Mouse (Mus musculus) embryonic facial prominence, embryonic 10.5 days (tissue): Measurements from ENCODE around the gene Zbtb16. TPM values are rescaled to one million over a fixed set of nuclear protein-coding genes. Genes with fewer than 3 reads are reported as not detected.

Source experiments
- DNase-seq: peaks from one replicate; pipeline ENCODE4 v3.0.0-alpha.2; 2017; ENCODE audit warnings: low spot score
- H3K27ac ChIP-seq: fragments of 300-500 bp; sonication (generic); replicated peaks from 2 replicates; pipeline ENCODE4 v1.5.1; 2016; ENCODE audit warnings: mild to moderate bottlenecking
- H3K27me3 ChIP-seq: fragments of 300-500 bp; sonication (generic); replicated peaks from 2 replicates; pipeline ENCODE4 v1.6.1; 2016; ENCODE audit warnings: low read depth, mild to moderate bottlenecking; ENCODE audit not compliant: poor library complexity, severe bottlenecking
- H3K36me3 ChIP-seq: fragments of 300-500 bp; sonication (generic); replicated peaks from 2 replicates; pipeline ENCODE4 v1.6.1; 2016; ENCODE audit warnings: mild to moderate bottlenecking, moderate library complexity
- H3K4me1 ChIP-seq: fragments of 300-500 bp; sonication (generic); 2 replicates; pipeline ENCODE4 v1.6.1; 2016
- H3K4me3 ChIP-seq: fragments of 300-500 bp; sonication (generic); 2 replicates; pipeline ENCODE4 v1.5.1; 2016; ENCODE audit warnings: mild to moderate bottlenecking, moderate library complexity
- H3K9me3 ChIP-seq: fragments of 300-500 bp; sonication (generic); 2 replicates; pipeline ENCODE4 v1.6.1; 2016; ENCODE audit warnings: mild to moderate bottlenecking
- WGBS: fragments of 180-500 bp; shearing (Covaris S2); methylation state at CpG from one replicate; pipeline ENCODE4 v1.1.7; 2016; 5-methylcytosine and 5-hydroxymethylcytosine counted together
- polyA plus RNA-seq: library from polyadenylated mRNA; unstranded; fragments of >200 nt; fragmentation: Nextera tagmentation; extraction: Ambion mirVana; gene quantifications from 2 replicates; pipeline ENCODE4 v1.2.1, GENCODE M21; 2016

The Zbtb16 gene
- polyA plus RNA-seq, 1 experiment from 2014 or later: 15.8 TPM

DNA sequence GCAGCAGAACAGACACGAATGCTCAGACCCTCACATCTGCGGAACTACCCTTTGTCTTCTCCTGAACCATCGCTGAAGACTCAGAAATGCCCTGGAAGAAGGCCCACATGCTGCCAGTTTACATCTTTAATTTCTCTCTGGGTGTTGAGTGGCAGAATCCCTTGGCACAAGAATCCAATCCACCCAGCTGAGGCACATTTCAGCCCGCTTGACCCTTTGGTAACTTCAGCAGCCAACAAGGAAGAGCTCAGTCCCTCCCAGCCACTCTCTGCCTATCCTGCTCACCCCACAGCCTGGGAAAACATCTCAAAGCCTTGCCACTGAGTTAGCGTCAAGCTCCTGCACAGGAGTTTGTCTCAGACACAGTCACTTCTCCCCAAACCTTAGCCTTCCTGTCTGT lies 162.2 kb downstream of the Zbtb16 start:
- Histone ChIP-seq H3K4me3 (no peak overlapping the region), H3K4me1 (peaks cover 74% of the 10 kb centered on the region), H3K27ac (peak overlapping the region; percentile 49; the same call in 1 of the 2 replicates), H3K36me3 (no peaks in the 10 kb centered on the region), H3K9me3 (no peaks in the 10 kb centered on the region), H3K27me3 (peaks cover 8% of the 10 kb centered on the region; the same call in 1 of the 2 replicates)
- WGBS: 34% methylated on average over 5 of the region's 5 CpGs
- no peak for DNase-seq

DNA sequence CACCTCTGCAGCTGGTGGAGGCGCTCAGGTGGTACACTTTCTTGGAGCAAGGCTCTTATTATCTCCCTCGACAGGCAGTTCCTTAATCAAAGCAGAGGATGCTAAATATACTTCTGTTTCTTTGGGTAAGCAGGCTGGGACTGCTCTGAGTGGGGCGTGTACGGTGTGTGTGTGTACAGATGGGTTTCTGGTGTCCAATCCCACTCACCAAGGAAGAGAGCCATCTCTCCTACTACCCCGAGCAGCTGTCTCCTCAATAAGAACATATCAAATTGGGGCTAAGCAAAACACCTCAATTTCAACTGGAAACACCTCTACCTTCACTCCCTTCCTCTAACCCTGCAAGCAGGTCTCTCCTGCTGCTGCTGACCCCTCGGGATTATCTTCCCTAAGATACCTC lies 162.8 kb downstream of the Zbtb16 start:
- no peaks in the 10 kb centered on the region for H3K36me3 ChIP-seq
- H3K4me1 ChIP-seq: peaks cover 71% of the 10 kb centered on the region
- WGBS: 72% methylated on average over 6 of the region's 6 CpGs
- no peaks in the 10 kb centered on the region for H3K9me3 ChIP-seq
- no peak for DNase-seq
- peaks cover 8% of the 10 kb centered on the region; the same call in 1 of the 2 replicates for H3K27me3 ChIP-seq
- H3K4me3 ChIP-seq: no peak overlapping the region
- H3K27ac ChIP-seq: peak overlapping the region; percentile 49; the same call in 1 of the 2 replicates

DNA sequence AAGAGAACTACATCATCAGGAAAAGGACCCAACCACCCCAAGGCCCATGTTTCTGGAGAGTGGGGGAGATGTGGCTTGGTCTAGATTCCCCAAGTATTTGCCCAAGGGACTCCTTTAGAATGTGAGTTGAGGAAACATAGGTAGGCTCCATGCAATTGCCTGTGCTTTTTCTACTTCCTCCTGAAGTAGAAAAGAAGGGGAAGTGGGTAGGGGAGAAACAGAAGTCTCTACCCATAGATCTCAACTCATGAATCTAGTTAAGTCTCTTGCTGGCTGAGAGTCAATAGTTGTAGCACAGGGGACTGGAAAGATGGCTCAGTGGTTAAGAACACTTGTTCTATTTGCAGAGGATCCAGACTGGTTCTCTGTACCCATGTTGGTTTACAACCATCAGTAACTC lies 164.2 kb downstream of the Zbtb16 start:
- H3K4me3 ChIP-seq: no peak overlapping the region
- H3K27ac ChIP-seq: no peak overlapping the region
- H3K27me3 ChIP-seq: peaks cover 8% of the 10 kb centered on the region; the same call in 1 of the 2 replicates
- peaks cover 59% of the 10 kb centered on the region for H3K4me1 ChIP-seq
- no peak for DNase-seq
- H3K36me3 ChIP-seq: no peaks in the 10 kb centered on the region
- no peaks in the 10 kb centered on the region for H3K9me3 ChIP-seq

DNA sequence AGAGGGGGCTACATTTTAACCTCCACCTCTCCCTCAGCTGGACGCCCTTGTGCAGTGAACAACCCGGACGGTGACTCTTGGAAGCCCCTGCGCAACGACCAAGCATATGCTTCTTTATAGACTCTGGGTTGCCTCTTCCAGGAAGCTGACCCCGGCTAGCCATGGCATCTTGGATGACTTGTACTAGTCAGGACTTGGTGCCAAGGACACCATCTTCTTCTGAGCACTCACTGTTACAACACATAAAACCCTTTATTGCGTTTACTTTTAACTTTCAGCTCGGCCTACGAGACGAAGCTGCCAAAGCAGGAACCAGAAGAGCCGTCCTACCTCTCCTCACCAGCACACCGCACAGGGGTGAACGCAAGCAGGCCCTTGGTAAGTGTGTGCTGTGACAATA lies 165.9 kb downstream of the Zbtb16 start:
- Histone ChIP-seq H3K4me1 (peaks cover 42% of the 10 kb centered on the region), H3K27me3 (peaks cover 6% of the 10 kb centered on the region; the same call in 1 of the 2 replicates), H3K9me3 (no peaks in the 10 kb centered on the region), H3K36me3 (0 out of 2 replicates have a peak, but pooled peaks cover 1% of the 10 kb centered on the region), H3K4me3 (no peak overlapping the region), H3K27ac (no peak overlapping the region)
- DNase-seq: no peak
- WGBS: 92% methylated on average over 13 of the region's 13 CpGs

DNA sequence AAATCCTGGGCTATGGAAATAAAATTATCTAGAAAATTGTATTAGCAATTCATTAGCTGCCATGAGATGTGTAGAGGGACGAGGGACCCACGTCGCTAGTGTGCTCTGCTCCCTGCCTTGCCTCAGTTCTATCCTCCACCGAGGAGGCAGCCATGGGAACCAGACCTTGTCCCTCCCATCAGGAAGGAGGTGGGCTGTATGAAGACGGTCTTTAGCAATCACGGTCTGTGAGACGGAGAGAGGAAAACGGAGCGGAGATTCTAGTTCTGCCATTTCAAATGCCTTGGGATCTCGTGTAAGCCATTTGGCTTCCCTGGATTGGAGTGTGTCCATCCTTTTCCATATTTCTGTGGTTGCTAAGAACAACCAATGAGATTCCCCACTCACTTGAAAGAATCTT lies 166.3 kb downstream of the Zbtb16 start:
- Histone ChIP-seq H3K27me3 (0 out of 2 replicates have a peak, but pooled peaks cover 2% of the 10 kb centered on the region), H3K4me1 (peaks cover 37% of the 10 kb centered on the region), H3K27ac (no peak overlapping the region), H3K36me3 (0 out of 2 replicates have a peak, but pooled peaks cover 4% of the 10 kb centered on the region), H3K9me3 (no peaks in the 10 kb centered on the region), H3K4me3 (no peak overlapping the region)
- DNase-seq: no peak
- 88% methylated on average over 10 of the region's 10 CpGs for WGBS

DNA sequence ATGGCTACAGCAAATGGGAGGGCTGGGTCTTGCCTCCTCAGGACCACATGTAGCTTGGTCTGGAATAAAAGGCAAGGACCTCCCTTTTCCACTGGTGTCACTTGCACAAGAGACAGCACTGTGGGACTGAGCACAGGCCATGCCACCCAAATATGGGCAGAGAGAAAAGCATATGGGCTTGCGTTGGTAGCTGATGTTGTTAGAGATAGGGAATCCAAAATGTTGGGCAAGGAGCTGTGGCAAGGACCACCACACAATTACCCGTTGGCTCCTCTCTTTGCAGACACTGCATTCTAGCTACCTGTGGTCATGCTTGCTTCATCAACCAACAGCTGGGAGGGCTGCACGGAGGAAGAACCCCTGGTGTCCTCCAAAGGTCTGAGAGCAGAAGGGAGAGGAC lies 169.3 kb downstream of the Zbtb16 start:
- H3K9me3 ChIP-seq: no peaks in the 10 kb centered on the region
- DNase-seq: no peak
- WGBS: 92% methylated on average over 3 of the region's 3 CpGs
- peaks cover 4% of the 10 kb centered on the region; the same call in 1 of the 2 replicates for H3K27me3 ChIP-seq
- peaks cover 38% of the 10 kb centered on the region for H3K4me1 ChIP-seq
- H3K27ac ChIP-seq: no peak overlapping the region
- H3K36me3 ChIP-seq: 0 out of 2 replicates have a peak, but pooled peaks cover 4% of the 10 kb centered on the region
- no peak overlapping the region for H3K4me3 ChIP-seq

DNA sequence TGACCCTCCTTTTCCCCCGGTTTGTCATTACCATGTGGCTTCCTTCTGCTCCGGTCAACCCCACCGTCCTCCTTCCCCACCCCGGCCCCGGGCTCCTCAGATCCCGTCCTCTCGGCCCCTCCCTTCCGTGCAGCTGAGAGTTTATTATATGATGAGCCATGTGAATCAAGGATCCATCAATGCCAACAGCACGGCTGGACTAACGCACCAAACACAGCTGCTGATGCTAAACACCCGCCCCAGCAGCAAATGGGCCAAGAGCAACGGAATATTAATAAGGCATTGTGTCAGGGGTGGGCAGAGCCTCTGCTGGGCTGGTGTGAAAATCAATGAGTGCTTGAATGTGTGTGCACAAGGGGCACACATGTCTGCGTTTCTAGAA lies 173.0 kb downstream of the Zbtb16 start:
- 53% methylated on average over 13 of the region's 13 CpGs for WGBS

DNA sequence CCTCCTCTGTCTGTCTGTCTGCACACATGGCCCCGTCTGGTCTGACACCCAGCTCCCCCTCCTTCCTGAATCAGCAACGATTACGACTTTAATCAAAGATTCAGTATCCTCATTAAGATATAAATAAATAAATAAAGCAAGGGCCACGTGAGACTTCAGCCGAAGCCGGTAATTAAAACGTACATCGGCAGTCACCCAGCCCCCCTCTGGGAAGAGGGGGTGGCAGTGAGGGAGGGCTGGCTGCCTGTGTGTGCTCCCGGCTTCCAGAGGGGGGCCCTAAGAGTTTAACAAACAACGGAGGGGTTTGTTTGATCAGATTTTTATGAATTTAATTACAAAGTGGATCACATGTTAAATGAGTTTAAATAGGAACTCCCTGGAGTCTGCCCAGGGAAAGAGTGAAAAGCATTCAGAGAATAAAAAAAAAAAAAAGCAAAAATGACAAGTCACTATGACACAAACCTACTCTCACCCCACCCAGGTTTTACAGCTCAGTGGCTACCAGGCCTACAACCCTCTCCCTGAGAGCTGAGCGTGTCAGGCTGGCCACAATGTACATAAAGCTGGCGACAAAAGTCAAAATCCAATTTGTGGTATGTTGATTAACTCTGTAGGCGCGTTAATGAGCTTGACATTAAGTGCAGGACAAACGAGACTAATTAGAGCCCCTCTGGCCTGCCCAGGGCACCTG lies 173.5 kb downstream of the Zbtb16 start:
- peaks cover 23% of the 10 kb centered on the region for H3K4me1 ChIP-seq
- no peak overlapping the region for H3K4me3 ChIP-seq
- H3K27me3 ChIP-seq: peaks cover 4% of the 10 kb centered on the region; the same call in 1 of the 2 replicates
- WGBS: 34% methylated on average over 15 of the region's 15 CpGs
- peaks cover 9% of the 10 kb centered on the region for H3K9me3 ChIP-seq
- no peak for DNase-seq
- H3K27ac ChIP-seq: peak overlapping the region; percentile 53
- peaks cover 28% of the 10 kb centered on the region for H3K36me3 ChIP-seq

More for the DNA sequence above, 173.0 kb downstream of the Zbtb16 start:
- Histone ChIP-seq H3K27me3 (peaks cover 4% of the 10 kb centered on the region; the same call in 1 of the 2 replicates), H3K4me1 (peaks cover 23% of the 10 kb centered on the region), H3K4me3 (no peak overlapping the region), H3K9me3 (peaks cover 9% of the 10 kb centered on the region), H3K27ac (peak overlapping the region; percentile 41; the same call in 1 of the 2 replicates), H3K36me3 (peaks cover 24% of the 10 kb centered on the region)
- DNase-seq: peak; percentile 24

DNA sequence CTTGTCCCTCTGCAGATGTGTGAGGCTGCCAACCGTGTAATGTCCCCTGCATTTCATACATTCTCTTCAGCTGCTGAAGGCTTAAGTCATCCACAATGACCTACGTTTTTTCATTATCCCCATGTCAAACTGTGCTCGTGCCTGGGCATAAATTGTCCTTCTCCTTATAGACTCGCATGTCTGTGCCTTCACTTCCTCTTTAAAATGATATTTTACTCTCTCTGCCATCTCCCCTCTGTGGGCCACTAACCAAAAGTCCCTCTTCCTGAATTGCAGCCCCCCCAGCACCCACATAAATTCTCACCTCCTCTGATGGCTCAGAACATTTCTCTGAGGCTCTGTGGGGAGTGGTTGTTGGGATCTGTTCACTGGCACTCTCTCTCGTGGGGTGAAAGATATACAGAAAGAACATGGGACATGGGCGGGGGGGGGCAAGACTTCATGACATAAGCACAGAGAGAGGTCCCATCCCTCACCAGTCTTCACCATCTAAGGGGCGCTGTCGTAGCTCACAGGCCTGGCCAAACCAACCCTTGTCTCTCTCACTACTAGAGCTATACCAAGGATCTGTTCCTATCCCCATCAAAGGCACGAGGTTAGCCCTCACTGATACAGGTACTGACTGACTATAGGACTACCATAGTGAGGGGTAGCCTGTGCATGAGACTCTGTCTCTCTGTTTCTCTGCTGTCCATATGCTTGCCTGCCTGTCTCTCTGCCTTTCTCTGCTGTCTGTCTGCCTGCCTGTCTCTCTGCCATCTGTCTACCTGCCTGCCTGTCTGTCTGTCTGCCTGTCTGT lies 174.6 kb downstream of the Zbtb16 start:
- Histone ChIP-seq H3K27me3 (peaks cover 4% of the 10 kb centered on the region; the same call in 1 of the 2 replicates), H3K4me1 (peaks cover 30% of the 10 kb centered on the region), H3K27ac (peak overlapping the region; percentile 53), H3K36me3 (peaks cover 39% of the 10 kb centered on the region), H3K9me3 (peaks cover 9% of the 10 kb centered on the region), H3K4me3 (no peak overlapping the region)
- 80% methylated on average over 9 of the region's 9 CpGs for WGBS
- no peak for DNase-seq

DNA sequence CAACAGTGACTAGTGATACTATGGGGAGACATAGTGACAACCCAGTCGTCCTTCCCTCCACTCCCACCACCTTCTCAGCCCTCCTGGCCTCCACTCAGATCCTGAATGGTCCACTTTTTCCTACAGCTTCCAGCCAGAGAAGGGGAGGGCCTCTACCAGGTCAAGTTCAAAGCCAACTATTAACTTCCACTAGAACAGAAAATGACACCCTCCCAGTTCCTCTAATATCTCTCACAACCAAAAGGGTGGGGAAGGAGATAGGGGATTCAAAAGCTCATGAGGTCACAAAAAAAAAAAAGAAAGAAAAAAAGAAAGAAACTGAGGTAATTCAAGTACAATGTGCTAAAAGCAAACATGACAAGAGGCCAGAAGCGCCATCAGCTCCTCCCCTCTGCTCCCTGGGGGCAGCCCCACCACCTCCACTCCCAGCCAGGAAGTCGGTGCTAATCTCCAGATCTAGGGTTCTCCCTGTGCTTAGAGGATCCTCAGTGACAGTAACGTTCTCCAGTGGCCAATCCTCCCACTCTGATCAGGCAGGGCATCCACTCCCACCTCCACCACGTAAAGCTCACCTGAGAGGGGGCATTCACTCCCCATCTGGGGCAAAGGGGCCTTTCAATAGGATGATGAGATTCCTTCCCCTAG lies 180.4 kb downstream of the Zbtb16 start:
- Histone ChIP-seq H3K4me1 (peaks cover 55% of the 10 kb centered on the region), H3K36me3 (peaks cover 35% of the 10 kb centered on the region)
- no peak for DNase-seq

DNA sequence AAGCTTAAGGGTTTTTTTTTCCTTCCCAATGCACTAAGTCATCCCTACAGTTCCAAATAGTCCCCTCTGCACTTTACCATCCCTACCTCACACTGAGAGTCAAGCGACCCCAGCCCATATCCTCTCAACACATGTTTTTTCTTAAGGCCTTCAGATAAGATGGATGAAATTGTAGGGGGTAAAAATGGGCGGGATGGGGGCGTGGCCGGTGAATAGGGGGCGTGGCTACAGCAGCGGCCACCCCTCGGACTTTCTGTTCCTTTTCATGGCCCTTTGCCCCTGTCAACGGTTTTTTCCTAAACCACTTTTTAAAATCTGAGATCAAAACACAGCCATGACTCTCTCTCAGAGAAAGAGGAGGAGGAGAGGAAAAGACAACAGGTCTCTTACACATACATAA lies 181.3 kb downstream of the Zbtb16 start:
- no peak overlapping the region for H3K4me3 ChIP-seq
- H3K36me3 ChIP-seq: peaks cover 31% of the 10 kb centered on the region
- peaks cover 6% of the 10 kb centered on the region for H3K9me3 ChIP-seq
- peaks cover 64% of the 10 kb centered on the region for H3K4me1 ChIP-seq
- WGBS: 17% methylated on average over 8 of the region's 8 CpGs
- DNase-seq: peak; percentile 42
- H3K27ac ChIP-seq: no peak overlapping the region
- peaks cover 5% of the 10 kb centered on the region; the same call in 1 of the 2 replicates for H3K27me3 ChIP-seq

More for the DNA sequence above, 180.4 kb downstream of the Zbtb16 start:
- H3K27ac ChIP-seq: no peak overlapping the region
- H3K9me3 ChIP-seq: peaks cover 9% of the 10 kb centered on the region
- 0 out of 2 replicates have a peak, but pooled peaks cover 5% of the 10 kb centered on the region for H3K27me3 ChIP-seq
- 32% methylated on average over 5 of the region's 5 CpGs for WGBS
- no peak overlapping the region for H3K4me3 ChIP-seq

DNA sequence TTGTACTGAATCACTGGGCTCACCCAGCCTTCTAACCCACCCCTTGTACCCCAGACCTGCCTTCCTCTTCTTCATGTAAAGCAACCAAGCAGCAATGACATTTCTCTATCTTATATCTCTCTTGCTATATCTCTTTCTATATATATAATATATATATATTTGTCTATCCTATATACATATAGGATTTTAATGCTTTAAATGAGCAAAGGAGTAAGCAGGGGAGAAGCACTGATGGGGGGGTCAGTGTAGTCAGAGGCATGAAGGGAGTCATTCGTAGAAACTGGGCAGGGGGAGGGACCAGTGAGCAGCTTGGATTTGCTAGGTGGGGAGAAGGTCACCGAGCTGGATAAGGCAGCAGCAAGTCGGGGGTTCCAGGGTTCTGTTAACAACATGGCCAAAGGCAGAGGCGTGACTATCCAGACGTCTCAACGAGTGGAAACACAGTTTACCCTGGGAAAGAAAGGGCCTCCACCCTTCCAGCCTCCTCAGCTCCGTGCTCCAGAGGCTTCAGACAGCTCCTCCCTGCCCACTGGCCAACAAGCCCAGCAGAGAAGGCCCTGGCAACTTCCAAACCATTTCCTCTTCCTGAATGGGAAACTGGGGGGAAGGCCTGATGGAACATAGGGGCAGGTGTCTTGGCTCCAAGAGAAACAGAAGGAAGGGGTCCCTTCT lies 182.5 kb downstream of the Zbtb16 start:
- WGBS: 55% methylated on average over 7 of the region's 7 CpGs
- Histone ChIP-seq H3K9me3 (no peaks in the 10 kb centered on the region), H3K27me3 (peaks cover 9% of the 10 kb centered on the region; the same call in 1 of the 2 replicates), H3K27ac (no peak overlapping the region; the same call in 1 of the 2 replicates), H3K36me3 (peaks cover 20% of the 10 kb centered on the region), H3K4me3 (no peak overlapping the region), H3K4me1 (peaks cover 76% of the 10 kb centered on the region)
- DNase-seq: no peak
